Mouse (Mus musculus) neural tube, embryonic 12.5 days (tissue): ENCODE results near the gene Mtch1. TPM values are rescaled to one million over a fixed set of nuclear protein-coding genes. Genes with fewer than 3 reads are reported as not detected.
"Not testable (repeated sequence)": the region's sequence is repeated elsewhere in the genome, so short reads cannot be mapped to it uniquely, and the experiment has no call there.

Experiments
- ATAC-seq: fragments of 200-750 bp; cut with Nextera tagmentation; 2 replicates; pipeline ENCODE4 v1.8.0; 2017; ENCODE audit warnings: low read depth, mild to moderate bottlenecking, moderate TSS enrichment, moderate library complexity; ENCODE audit not compliant: low FRiP score
- H3K27ac ChIP-seq: fragments of 300-500 bp; sonication (generic); 2 replicates; pipeline ENCODE4 v1.5.1; 2016
- H3K27me3 ChIP-seq: fragments of 300-500 bp; sonication (generic); replicated peaks from 2 replicates; pipeline ENCODE4 v1.6.1; 2016; ENCODE audit warnings: mild to moderate bottlenecking
- H3K36me3 ChIP-seq: fragments of 300-500 bp; sonication (generic); 2 replicates; pipeline ENCODE4 v1.6.1; 2016; ENCODE audit warnings: mild to moderate bottlenecking
- H3K4me1 ChIP-seq: fragments of 300-500 bp; sonication (generic); 2 replicates; pipeline ENCODE4 v1.6.1; 2016
- H3K4me2 ChIP-seq: fragments of 300-500 bp; sonication (generic); replicated peaks from 2 replicates; pipeline ENCODE4 v1.6.1; 2016; ENCODE audit warnings: mild to moderate bottlenecking
- H3K4me3 ChIP-seq: fragments of 300-500 bp; sonication (generic); 2 replicates; pipeline ENCODE4 v1.5.1; 2016
- H3K9ac ChIP-seq: fragments of 300-500 bp; sonication (generic); 2 replicates; pipeline ENCODE4 v1.6.1; 2016; ENCODE audit warnings: mild to moderate bottlenecking
- H3K9me3 ChIP-seq: fragments of 300-500 bp; sonication (generic); 2 replicates; pipeline ENCODE4 v1.6.1; 2016; ENCODE audit warnings: mild to moderate bottlenecking
- WGBS: fragments of 180-500 bp; shearing (Covaris S2); methylation state at CpG from one replicate; pipeline ENCODE4 v1.1.7; 2016; 5-methylcytosine and 5-hydroxymethylcytosine counted together
- polyA plus RNA-seq: library from polyadenylated mRNA; unstranded; fragments of >200 nt; fragmentation: Nextera tagmentation; extraction: Ambion mirVana; gene quantifications from 2 replicates; pipeline ENCODE4 v1.2.1, GENCODE M21; 2016

Mtch1 gene
- polyA plus RNA-seq = 468 and 479 TPM in 2 replicates

- H3K9me3 ChIP-seq = no peaks in the 10 kb centered on the region
- H3K27ac ChIP-seq = peak within 1 kb of the TSS; percentile 82
- peak; percentile 91 for ATAC-seq
- H3K27me3 ChIP-seq = no peaks in the 10 kb centered on the region
- peak within 1 kb of the TSS; percentile 72 for H3K4me2 ChIP-seq
- H3K36me3 ChIP-seq = peaks cover 14% of the 10 kb centered on the region
- H3K9ac ChIP-seq = peak within 1 kb of the TSS; percentile 94
- WGBS = under 1% methylated on average over 53 of the region's 53 CpGs
- H3K4me3 ChIP-seq = peak within 1 kb of the TSS; percentile 95
- peaks cover 27% of the 10 kb centered on the region for H3K4me1 ChIP-seq
These were observed at the start of gene Mtch1 for GRCm38 (mm10) chr17:29347645-29348256. Gene Mtch1 (minus strand): TSS chr17:29347934.

- H3K9ac ChIP-seq = no peak overlapping the region
- H3K27ac ChIP-seq = no peak overlapping the region
- no peaks in the 10 kb centered on the region for H3K36me3 ChIP-seq
- WGBS = 24% methylated on average over 6 of the region's 6 CpGs
- H3K4me3 ChIP-seq = no peak overlapping the region
- H3K4me2 ChIP-seq = peak overlapping the region; percentile 32
- ATAC-seq = peak; percentile 81; the same call in 1 of the 2 replicates
- peaks cover 28% of the 10 kb centered on the region for H3K4me1 ChIP-seq
- H3K9me3 ChIP-seq = no peaks in the 10 kb centered on the region
- no peaks in the 10 kb centered on the region for H3K27me3 ChIP-seq
These were observed 49.1 kb upstream of the Mtch1 start for GRCm38 (mm10) chr17:29396821-29397242.

- H3K27me3 ChIP-seq = no peaks in the 10 kb centered on the region
- H3K4me3 ChIP-seq = no peak overlapping the region
- peaks cover 28% of the 10 kb centered on the region for H3K4me1 ChIP-seq
- H3K27ac ChIP-seq = no peak overlapping the region
- no peak for ATAC-seq
- H3K9me3 ChIP-seq = no peaks in the 10 kb centered on the region
- no peak overlapping the region for H3K9ac ChIP-seq
- no peaks in the 10 kb centered on the region for H3K36me3 ChIP-seq
- no peak overlapping the region for H3K4me2 ChIP-seq
- 64% methylated on average over 6 of the region's 6 CpGs for WGBS
These were observed 48.5 kb upstream of the Mtch1 start for GRCm38 (mm10) chr17:29396056-29396799.

GRCm38 (mm10) chr17:29395381-29395780, 47.6 kb upstream of the Mtch1 start:
- no peak overlapping the region for H3K4me2 ChIP-seq
- H3K36me3 ChIP-seq = no peaks in the 10 kb centered on the region
- H3K9ac ChIP-seq = no peak overlapping the region
- peaks cover 28% of the 10 kb centered on the region for H3K4me1 ChIP-seq
- no peak overlapping the region for H3K27ac ChIP-seq
- H3K9me3 ChIP-seq = no peaks in the 10 kb centered on the region
- no peaks in the 10 kb centered on the region for H3K27me3 ChIP-seq
- WGBS = 69% methylated on average over 7 of the region's 7 CpGs
- ATAC-seq = no peak
- no peak overlapping the region for H3K4me3 ChIP-seq

- peaks cover 28% of the 10 kb centered on the region for H3K4me1 ChIP-seq
- H3K27me3 ChIP-seq, H3K9ac ChIP-seq, H3K4me2 ChIP-seq, H3K4me3 ChIP-seq, ATAC-seq, H3K9me3 ChIP-seq, H3K36me3 ChIP-seq, H3K27ac ChIP-seq: not testable (repeated sequence)
- 69% methylated on average over 2 of the region's 2 CpGs for WGBS
These were observed 47.0 kb upstream of the Mtch1 start for GRCm38 (mm10) chr17:29394761-29395160.

- no peaks in the 10 kb centered on the region for H3K9me3 ChIP-seq
- H3K4me1 ChIP-seq = peaks cover 24% of the 10 kb centered on the region
- no peak overlapping the region for H3K4me2 ChIP-seq
- H3K27ac ChIP-seq = no peak overlapping the region
- no peak overlapping the region for H3K4me3 ChIP-seq
- H3K36me3 ChIP-seq = no peaks in the 10 kb centered on the region
- no peak overlapping the region for H3K9ac ChIP-seq
- H3K27me3 ChIP-seq = no peaks in the 10 kb centered on the region
- WGBS = 71% methylated on average over 9 of the region's 9 CpGs
- no peak for ATAC-seq
These were observed 46.5 kb upstream of the Mtch1 start for GRCm38 (mm10) chr17:29394106-29394760.

GRCm38 (mm10) chr17:29393335-29394089, 45.8 kb upstream of the Mtch1 start:
- WGBS = 76% methylated on average over 14 of the region's 14 CpGs
- no peaks in the 10 kb centered on the region for H3K9me3 ChIP-seq
- H3K4me2 ChIP-seq = no peak overlapping the region
- no peak overlapping the region for H3K27ac ChIP-seq
- peaks cover 17% of the 10 kb centered on the region for H3K4me1 ChIP-seq
- no peaks in the 10 kb centered on the region for H3K36me3 ChIP-seq
- no peak overlapping the region for H3K9ac ChIP-seq
- H3K27me3 ChIP-seq = no peaks in the 10 kb centered on the region
- H3K4me3 ChIP-seq = no peak overlapping the region
- ATAC-seq = no peak

GRCm38 (mm10) chr17:29391280-29391679, 43.5 kb upstream of the Mtch1 start:
- Histone ChIP-seq H3K4me2 (no peak overlapping the region), H3K27me3 (no peaks in the 10 kb centered on the region), H3K36me3 (no peaks in the 10 kb centered on the region), H3K27ac (no peak overlapping the region), H3K4me1 (no peaks in the 10 kb centered on the region), H3K4me3 (no peak overlapping the region), H3K9ac (no peak overlapping the region), H3K9me3 (no peaks in the 10 kb centered on the region)
- no peak for ATAC-seq
- WGBS = 92% methylated on average over 8 of the region's 8 CpGs

- Histone ChIP-seq H3K9ac (no peak overlapping the region), H3K27ac (no peak overlapping the region), H3K9me3 (no peaks in the 10 kb centered on the region), H3K4me3 (no peak overlapping the region), H3K4me2 (no peak overlapping the region), H3K4me1 (no peaks in the 10 kb centered on the region), H3K27me3 (no peaks in the 10 kb centered on the region), H3K36me3 (no peaks in the 10 kb centered on the region)
- ATAC-seq = no peak
- 82% methylated on average over 11 of the region's 11 CpGs for WGBS
These were observed 41.2 kb upstream of the Mtch1 start for GRCm38 (mm10) chr17:29388978-29389377.

- H3K27me3 ChIP-seq = no peaks in the 10 kb centered on the region
- H3K27ac ChIP-seq = no peak overlapping the region
- H3K9ac ChIP-seq = no peak overlapping the region
- H3K4me3 ChIP-seq = no peak overlapping the region
- H3K4me2 ChIP-seq = no peak overlapping the region
- 33% methylated on average over 6 of the region's 6 CpGs for WGBS
- H3K36me3 ChIP-seq = no peaks in the 10 kb centered on the region
- no peaks in the 10 kb centered on the region for H3K4me1 ChIP-seq
- no peaks in the 10 kb centered on the region for H3K9me3 ChIP-seq
- ATAC-seq = no peak
These were observed 38.0 kb upstream of the Mtch1 start for GRCm38 (mm10) chr17:29385746-29386145.

GRCm38 (mm10) chr17:29384850-29385438, 37.2 kb upstream of the Mtch1 start:
- 71% methylated on average over 5 of the region's 5 CpGs for WGBS
- Histone ChIP-seq H3K9ac (no peak overlapping the region), H3K4me1 (no peaks in the 10 kb centered on the region), H3K4me2 (no peak overlapping the region), H3K27ac (no peak overlapping the region), H3K36me3 (no peaks in the 10 kb centered on the region), H3K27me3 (no peaks in the 10 kb centered on the region), H3K4me3 (no peak overlapping the region), H3K9me3 (no peaks in the 10 kb centered on the region)
- ATAC-seq = no peak
